ENCODE assay signal across 8 mouse cellular contexts in genomic region chr3:79531581-79532271, GRCm38 (mm10). TPM values are rescaled to one million over a fixed set of nuclear protein-coding genes. Genes with fewer than 3 reads are reported as not detected.
DNase-seq lines count a peak whose midpoint lies in the region; ATAC-seq and TF ChIP-seq lines count a peak whose summit lies in the region.

No protein-coding gene starts in this region.

- no peak overlapping the region for H3K9ac ChIP-seq in liver, embryonic 12.5 days
- H3K9ac ChIP-seq in kidney, postnatal 0 days (ENCODE audit: low read depth, low read length), result no peak overlapping the region
- H3K9ac ChIP-seq in lung, embryonic 14.5 days, result no peak overlapping the region
- H3K9ac ChIP-seq in stomach, embryonic 16.5 days (ENCODE audit: low read length), result no peak overlapping the region
- H3K9ac ChIP-seq in midbrain, embryonic 16.5 days (ENCODE audit: low read depth, low read length), result no peak overlapping the region
- H3K9ac ChIP-seq in hindbrain, embryonic 11.5 days (ENCODE audit: low read depth, low read length), result no peak overlapping the region

- no peaks in the 10 kb centered on the region for H3K9me3 ChIP-seq in liver, embryonic 12.5 days (replicated peaks)
- H3K9me3 ChIP-seq in kidney, postnatal 0 days (replicated peaks; ENCODE audit: low read length), result no peaks in the 10 kb centered on the region
- no peaks in the 10 kb centered on the region for H3K9me3 ChIP-seq in lung, embryonic 14.5 days (ENCODE audit: low read depth, low read length)
- no peaks in the 10 kb centered on the region for H3K9me3 ChIP-seq in stomach, embryonic 16.5 days (replicated peaks; ENCODE audit: control insufficient read depth, low read length)
- no peaks in the 10 kb centered on the region for H3K9me3 ChIP-seq in midbrain, embryonic 16.5 days (replicated peaks; ENCODE audit: control insufficient read depth, low read length, poor library complexity, severe bottlenecking)
- H3K9me3 ChIP-seq in hindbrain, embryonic 11.5 days (ENCODE audit: control insufficient read depth, low read length), result no peaks in the 10 kb centered on the region

- no peaks in the 10 kb centered on the region for H3K27me3 ChIP-seq in liver, embryonic 12.5 days (replicated peaks)
- H3K27me3 ChIP-seq in kidney, postnatal 0 days (ENCODE audit: insufficient read depth, low read length), result no peaks in the 10 kb centered on the region
- no peaks in the 10 kb centered on the region for H3K27me3 ChIP-seq in lung, embryonic 14.5 days (ENCODE audit: insufficient read depth, low read length)
- no peaks in the 10 kb centered on the region for H3K27me3 ChIP-seq in stomach, embryonic 16.5 days (ENCODE audit: control insufficient read depth, insufficient read depth, low read length)
- H3K27me3 ChIP-seq in midbrain, embryonic 16.5 days (ENCODE audit: control insufficient read depth, insufficient read depth, low read depth, low read length), result no peaks in the 10 kb centered on the region
- H3K27me3 ChIP-seq in hindbrain, embryonic 11.5 days (ENCODE audit: control insufficient read depth, insufficient read depth, low read length), result no peaks in the 10 kb centered on the region

- no peak overlapping the region for H3K4me3 ChIP-seq in liver, embryonic 12.5 days
- H3K4me3 ChIP-seq in kidney, postnatal 0 days (replicated peaks; ENCODE audit: low read depth, low read length), result no peak overlapping the region
- H3K4me3 ChIP-seq in lung, embryonic 14.5 days (ENCODE audit: low read depth, low read length), result no peak overlapping the region
- H3K4me3 ChIP-seq in stomach, embryonic 16.5 days (replicated peaks; ENCODE audit: low read length), result no peak overlapping the region
- no peak overlapping the region for H3K4me3 ChIP-seq in midbrain, embryonic 16.5 days (ENCODE audit: low read depth, low read length)
- H3K4me3 ChIP-seq in hindbrain, embryonic 11.5 days (ENCODE audit: low read depth, low read length), result no peak overlapping the region

- H3K4me2 ChIP-seq in liver, embryonic 12.5 days, result no peak overlapping the region
- no peak overlapping the region for H3K4me2 ChIP-seq in kidney, postnatal 0 days (ENCODE audit: low read length)
- no peak overlapping the region for H3K4me2 ChIP-seq in lung, embryonic 14.5 days
- H3K4me2 ChIP-seq in stomach, embryonic 16.5 days (ENCODE audit: low read depth, low read length), result no peak overlapping the region
- H3K4me2 ChIP-seq in midbrain, embryonic 16.5 days (ENCODE audit: low read length), result no peak overlapping the region
- no peak overlapping the region for H3K4me2 ChIP-seq in hindbrain, embryonic 11.5 days (replicated peaks; ENCODE audit: low read depth, low read length)

- no peak for TF ChIP-seq CTCF in kidney, postnatal 0 days (IDR thresholded peaks at IDR 0.05; ENCODE audit: low read depth)
- TF ChIP-seq CTCF in lung, embryonic 14.5 days (IDR thresholded peaks at IDR 0.05; ENCODE audit: low read depth), result no peak

- no peak for ATAC-seq in liver, embryonic 12.5 days
- peak; percentile 82 for ATAC-seq in kidney, postnatal 0 days (replicated peaks; ENCODE audit: low FRiP score, low read depth)
- ATAC-seq in lung, embryonic 14.5 days (ENCODE audit: insufficient read depth), result peak; percentile 64; the same call in 1 of the 2 replicates
- peak; percentile 80 for ATAC-seq in stomach, embryonic 16.5 days (ENCODE audit: insufficient read depth, low FRiP score)
- ATAC-seq in midbrain, embryonic 16.5 days, result no peak
- ATAC-seq in hindbrain, embryonic 11.5 days (ENCODE audit: low FRiP score), result no peak

- peak; percentile 20 for DNase-seq in liver
- peak; percentile 28 to 57 for DNase-seq in frontal cortex, postnatal 14 days (ENCODE audit: low spot score in 2 of 2)
- DNase-seq in kidney, postnatal 0 days (ENCODE audit: low spot score), result peak; percentile 48
- DNase-seq in lung, embryonic 14.5 days, result peak; percentile 57
- no peak for DNase-seq in hindbrain, embryonic 11.5 days (ENCODE audit: low spot score)

- peaks cover 66% of the 10 kb centered on the region for H3K4me1 ChIP-seq in liver, embryonic 12.5 days
- H3K4me1 ChIP-seq in kidney, postnatal 0 days (replicated peaks; ENCODE audit: insufficient read depth, low read length), result no peaks in the 10 kb centered on the region
- peaks cover 8% of the 10 kb centered on the region; the same call in 1 of the 2 replicates for H3K4me1 ChIP-seq in lung, embryonic 14.5 days (ENCODE audit: insufficient read depth)
- H3K4me1 ChIP-seq in stomach, embryonic 16.5 days (ENCODE audit: control insufficient read depth, insufficient read depth, low read length), result peaks cover 23% of the 10 kb centered on the region
- no peaks in the 10 kb centered on the region; the same call in 1 of the 2 replicates for H3K4me1 ChIP-seq in midbrain, embryonic 16.5 days (ENCODE audit: control insufficient read depth, insufficient read depth, low read length)
- H3K4me1 ChIP-seq in hindbrain, embryonic 11.5 days (replicated peaks; ENCODE audit: control insufficient read depth, insufficient read depth, low read length), result no peaks in the 10 kb centered on the region

- no peak overlapping the region for H3K27ac ChIP-seq in liver, embryonic 12.5 days
- peak overlapping the region; percentile 51; the same call in 1 of the 2 replicates for H3K27ac ChIP-seq in kidney, postnatal 0 days
- H3K27ac ChIP-seq in lung, embryonic 14.5 days (ENCODE audit: low read depth), result no peak overlapping the region
- peak overlapping the region; percentile 59 for H3K27ac ChIP-seq in stomach, embryonic 16.5 days (ENCODE audit: low read length)
- H3K27ac ChIP-seq in midbrain, embryonic 16.5 days (ENCODE audit: low read length), result no peak overlapping the region
- H3K27ac ChIP-seq in hindbrain, embryonic 11.5 days (ENCODE audit: low read depth, low read length), result no peak overlapping the region

- 0 out of 2 replicates have a peak, but pooled peaks cover 3% of the 10 kb centered on the region for H3K36me3 ChIP-seq in liver, embryonic 12.5 days
- no peaks in the 10 kb centered on the region for H3K36me3 ChIP-seq in kidney, postnatal 0 days (ENCODE audit: insufficient read depth, low read length)
- no peaks in the 10 kb centered on the region for H3K36me3 ChIP-seq in lung, embryonic 14.5 days (ENCODE audit: insufficient read depth)
- H3K36me3 ChIP-seq in stomach, embryonic 16.5 days (ENCODE audit: control insufficient read depth, insufficient read depth, low read length), result no peaks in the 10 kb centered on the region
- H3K36me3 ChIP-seq in midbrain, embryonic 16.5 days (ENCODE audit: control insufficient read depth, insufficient read depth, low read length), result no peaks in the 10 kb centered on the region
- H3K36me3 ChIP-seq in hindbrain, embryonic 11.5 days (ENCODE audit: control insufficient read depth, insufficient read depth, low read length), result no peaks in the 10 kb centered on the region

- WGBS in liver, embryonic 12.5 days (ENCODE audit: insufficient replicate concordance), result 34% methylated on average over 9 of the region's 9 CpGs
- 59% methylated on average over 9 of the region's 9 CpGs for WGBS in kidney, postnatal 0 days
- WGBS in lung, embryonic 14.5 days, result 27% methylated on average over 9 of the region's 9 CpGs
- WGBS in stomach, embryonic 16.5 days, result 32% methylated on average over 9 of the region's 9 CpGs
- WGBS in midbrain, embryonic 16.5 days, result 81% methylated on average over 9 of the region's 9 CpGs
- WGBS in hindbrain, embryonic 11.5 days, result 84% methylated on average over 9 of the region's 9 CpGs

RNA-seq across cellular contexts. Expression of gene Fnip2, which starts 35.9 kb away (rescaled TPM):
- 8.0 and 8.3 TPM in 2 replicates for polyA plus RNA-seq in liver, embryonic 12.5 days (2016; fragmentation: Nextera tagmentation; extraction: Ambion mirVana)
- polyA plus RNA-seq in kidney, postnatal 0 days (2015; fragmentation: Nextera tagmentation; extraction: Ambion mirVana), result 4.3 and 4.4 TPM in 2 replicates
- polyA plus RNA-seq in lung, embryonic 14.5 days (2014; fragmentation: Nextera tagmentation; extraction: Ambion mirVana), result 5.8 and 6.4 TPM in 2 replicates
- polyA plus RNA-seq in stomach, embryonic 16.5 days (2015; fragmentation: Nextera tagmentation; extraction: Ambion mirVana), result 3.0 and 3.8 TPM in 2 replicates
- 6.4 and 6.9 TPM in 2 replicates for polyA plus RNA-seq in midbrain, embryonic 16.5 days (2015; fragmentation: Nextera tagmentation; extraction: Ambion mirVana)
- polyA plus RNA-seq in hindbrain, embryonic 11.5 days (2014; fragmentation: Nextera tagmentation; extraction: Ambion mirVana), result 6.9 and 7.9 TPM in 2 replicates

RNA-seq across cellular contexts. Expression of gene Ppid, which starts 59.4 kb away (rescaled TPM):
- 208 and 214 TPM in 2 replicates for polyA plus RNA-seq in liver, embryonic 12.5 days (2016; fragmentation: Nextera tagmentation; extraction: Ambion mirVana)
- 85.6 and 93.8 TPM in 2 replicates for polyA plus RNA-seq in kidney, postnatal 0 days (2015; fragmentation: Nextera tagmentation; extraction: Ambion mirVana)
- polyA plus RNA-seq in lung, embryonic 14.5 days (2014; fragmentation: Nextera tagmentation; extraction: Ambion mirVana), result 185 TPM in 2 replicates
- polyA plus RNA-seq in stomach, embryonic 16.5 days (2015; fragmentation: Nextera tagmentation; extraction: Ambion mirVana), result 134 and 150 TPM in 2 replicates
- 148 and 157 TPM in 2 replicates for polyA plus RNA-seq in midbrain, embryonic 16.5 days (2015; fragmentation: Nextera tagmentation; extraction: Ambion mirVana)
- polyA plus RNA-seq in hindbrain, embryonic 11.5 days (2014; fragmentation: Nextera tagmentation; extraction: Ambion mirVana), result 210 and 215 TPM in 2 replicates

Comparison
In these comparisons a context has a peak if more than half of its experiments do, and no peak if none do; other contexts are left out.
1. ATAC-seq: peak in kidney, postnatal 0 days (single experiment), lung, embryonic 14.5 days (single experiment) and stomach, embryonic 16.5 days (single experiment); none in liver, embryonic 12.5 days (single experiment), midbrain, embryonic 16.5 days (single experiment) and hindbrain, embryonic 11.5 days (single experiment).
2. H3K27ac ChIP-seq: peak in kidney, postnatal 0 days (single experiment) and stomach, embryonic 16.5 days (single experiment); none in liver, embryonic 12.5 days (single experiment), lung, embryonic 14.5 days (single experiment), midbrain, embryonic 16.5 days (single experiment) and hindbrain, embryonic 11.5 days (single experiment).